Mouse (Mus musculus) myocyte (in vitro differentiated cells): ENCODE results near the gene Clk4. TPM values are rescaled to one million over a fixed set of nuclear protein-coding genes. Genes with fewer than 3 reads are reported as not detected.

Experiments
- H3K27me3 ChIP-seq: one replicate; pipeline ENCODE4 v1.6.1; 2011; ENCODE audit not compliant: control insufficient read depth, insufficient read depth, insufficient read length
- H3K36me3 ChIP-seq: one replicate; pipeline ENCODE4 v1.6.1; 2011; ENCODE audit not compliant: control insufficient read depth, insufficient read depth
- H3K4me2 ChIP-seq: one replicate; pipeline ENCODE4 v1.6.1; 2011; ENCODE audit warnings: low read depth, control low read depth
- H3K4me3 ChIP-seq: one replicate; pipeline ENCODE4 v1.5.1; 2011; ENCODE audit warnings: mild to moderate bottlenecking, control low read depth, moderate library complexity
- H3K79me2 ChIP-seq: one replicate; pipeline ENCODE4 v1.6.1; 2011; ENCODE audit not compliant: control insufficient read depth, insufficient read depth
- H3ac ChIP-seq: one replicate; pipeline ENCODE4 v1.6.1; 2011; ENCODE audit not compliant: control insufficient read depth, insufficient read length
- CEBPB ChIP-seq: IDR thresholded peaks from 2 replicates; pipeline ENCODE4 v1.6.1; 2011; ENCODE audit warnings: mild to moderate bottlenecking, moderate library complexity; ENCODE audit not compliant: poor library complexity, insufficient read depth, severe bottlenecking
- E2F4 ChIP-seq: IDR thresholded peaks from one replicate; pipeline ENCODE4 v1.6.1; 2011; ENCODE audit warnings: mild to moderate bottlenecking, control low read depth, moderate library complexity; ENCODE audit not compliant: insufficient read depth
- MAX ChIP-seq: IDR thresholded peaks from one replicate; pipeline ENCODE4 v1.6.1; 2011; ENCODE audit warnings: low read depth, mild to moderate bottlenecking, control low read depth
- MYOD1 ChIP-seq, 3 experiments: IDR thresholded peaks; one replicate each; pipeline ENCODE4 v1.6.1; 2011; ENCODE audit warnings: control low read depth in 2 of 3, low read depth in 2 of 3, mild to moderate bottlenecking in 2 of 3, moderate library complexity in 1 of 3; ENCODE audit not compliant: insufficient read length in 2 of 3, control insufficient read depth in 1 of 3
- MYOG ChIP-seq, 3 experiments: IDR thresholded peaks; one replicate each; pipeline ENCODE4 v1.6.1; 2011; ENCODE audit warnings: control low read depth in 2 of 3, low read depth in 2 of 3, mild to moderate bottlenecking in 2 of 3; ENCODE audit not compliant: insufficient read length in 2 of 3, control insufficient read depth in 1 of 3, insufficient read depth in 1 of 3
- POLR2A ChIP-seq: IDR thresholded peaks from one replicate; pipeline ENCODE4 v1.6.1; 2011; ENCODE audit warnings: low read depth, mild to moderate bottlenecking, control low read depth, moderate library complexity; ENCODE audit not compliant: insufficient read length
- POLR2AphosphoS2 ChIP-seq: IDR thresholded peaks from one replicate; pipeline ENCODE4 v1.6.1; 2011; ENCODE audit warnings: low read depth, control low read depth; ENCODE audit not compliant: insufficient read length
- REST ChIP-seq: IDR thresholded peaks from one replicate; pipeline ENCODE4 v1.6.1; 2011; ENCODE audit warnings: mild to moderate bottlenecking, control low read depth, moderate library complexity; ENCODE audit not compliant: insufficient read depth, insufficient read length
- SRF ChIP-seq: IDR thresholded peaks from one replicate; pipeline ENCODE4 v1.6.1; 2011; ENCODE audit warnings: low read depth; ENCODE audit not compliant: control insufficient read depth, insufficient read length
- TCF12 ChIP-seq: IDR thresholded peaks from one replicate; pipeline ENCODE4 v1.6.1; 2011; ENCODE audit warnings: mild to moderate bottlenecking, control low read depth; ENCODE audit not compliant: poor library complexity, insufficient read depth, severe bottlenecking
- TCF3 ChIP-seq: IDR thresholded peaks from one replicate; pipeline ENCODE4 v1.6.1; 2011; ENCODE audit warnings: low read depth, control low read depth; ENCODE audit not compliant: insufficient read length
- USF1 ChIP-seq: IDR thresholded peaks from one replicate; pipeline ENCODE4 v1.6.1; 2011; ENCODE audit warnings: low read depth, mild to moderate bottlenecking, control low read depth, moderate library complexity
- polyA plus RNA-seq: library from polyadenylated mRNA; unstranded; fragments of >200 nt; fragmentation: generic; extraction: Trizol; gene quantifications from one replicate; pipeline ENCODE4 v1.2.1, GENCODE M21; 2012; ENCODE audit warnings: missing spikeins

Gene Clk4
- polyA plus RNA-seq, 1 experiment, result 12.4 TPM

- Histone ChIP-seq H3K4me2 (no peak overlapping the region), H3K4me3 (no peak overlapping the region), H3K27me3 (peaks cover 12% of the 10 kb centered on the region), H3ac (no peak overlapping the region), H3K79me2 (no peaks in the 10 kb centered on the region), H3K36me3 (no peaks in the 10 kb centered on the region)
- TF ChIP-seq REST (no peak), TCF12 (no peak), POLR2AphosphoS2 (no peak), MYOD1 (IDR thresholded peaks at IDR 0.05; ENCODE audit: control insufficient read depth in 1 of 3, insufficient read length in 2 of 3, low read depth in 2 of 3) (no peak), CEBPB (no peak), SRF (no peak), POLR2A (no peak), E2F4 (no peak), TCF3 (no peak), MAX (no peak)
Observed at GRCm38 (mm10) chr11:51308306-51308705, 46.8 kb downstream of the Clk4 start.

- H3K27me3 ChIP-seq, result peaks cover 3% of the 10 kb centered on the region
- H3K4me2 ChIP-seq, result no peak overlapping the region
- H3K4me3 ChIP-seq, result no peak overlapping the region
- H3ac ChIP-seq, result no peak overlapping the region
- TF ChIP-seq CEBPB (no peak), TCF3 (no peak), USF1 (no peak), MYOD1 (IDR thresholded peaks at IDR 0.05; ENCODE audit: control insufficient read depth in 1 of 3, insufficient read length in 2 of 3, low read depth in 2 of 3) (no peak), SRF (no peak), E2F4 (no peak), POLR2A (no peak), MYOG (IDR thresholded peaks at IDR 0.05; ENCODE audit: control insufficient read depth in 1 of 3, insufficient read depth in 1 of 3, insufficient read length in 2 of 3, low read depth in 2 of 3) (no peak), TCF12 (no peak), POLR2AphosphoS2 (no peak), REST (no peak), MAX (no peak)
- no peaks in the 10 kb centered on the region for H3K36me3 ChIP-seq
- no peaks in the 10 kb centered on the region for H3K79me2 ChIP-seq
Observed at GRCm38 (mm10) chr11:51311846-51312245, 50.3 kb downstream of the Clk4 start.

- no peaks in the 10 kb centered on the region for H3K36me3 ChIP-seq
- H3K79me2 ChIP-seq, result no peaks in the 10 kb centered on the region
- H3ac ChIP-seq, result no peak overlapping the region
- no peak overlapping the region for H3K4me3 ChIP-seq
- peaks cover 2% of the 10 kb centered on the region for H3K27me3 ChIP-seq
- TF ChIP-seq USF1 (no peak), MYOG (IDR thresholded peaks at IDR 0.05; ENCODE audit: control insufficient read depth in 1 of 3, insufficient read depth in 1 of 3, insufficient read length in 2 of 3, low read depth in 2 of 3) (no peak), SRF (no peak), MAX (no peak), E2F4 (no peak)
- no peak overlapping the region for H3K4me2 ChIP-seq
Observed at GRCm38 (mm10) chr11:51315991-51316810, 54.7 kb downstream of the Clk4 start.

- H3K79me2 ChIP-seq, result no peaks in the 10 kb centered on the region
- no peak for TF ChIP-seq TCF3
- H3ac ChIP-seq, result no peak overlapping the region
- H3K4me3 ChIP-seq, result no peak overlapping the region
- peaks cover 8% of the 10 kb centered on the region for H3K27me3 ChIP-seq
- H3K4me2 ChIP-seq, result no peak overlapping the region
- H3K36me3 ChIP-seq, result no peaks in the 10 kb centered on the region
Observed at GRCm38 (mm10) chr11:51320609-51321008, 59.1 kb downstream of the Clk4 start.

GRCm38 (mm10) chr11:51326908-51327307 is 65.4 kb downstream of the Clk4 start:
- TF ChIP-seq MYOD1 (IDR thresholded peaks at IDR 0.05; ENCODE audit: control insufficient read depth in 1 of 3, insufficient read length in 2 of 3, low read depth in 2 of 3), result no peak
- no peak for TF ChIP-seq MAX
- TF ChIP-seq TCF3, result no peak
- no peak for TF ChIP-seq CEBPB
- no peak for TF ChIP-seq REST
- no peak for TF ChIP-seq TCF12
- TF ChIP-seq MYOG (IDR thresholded peaks at IDR 0.05; ENCODE audit: control insufficient read depth in 1 of 3, insufficient read depth in 1 of 3, insufficient read length in 2 of 3, low read depth in 2 of 3), result no peak
- no peak for TF ChIP-seq E2F4
- TF ChIP-seq SRF, result no peak
- no peak for TF ChIP-seq POLR2A
- no peak for TF ChIP-seq USF1
- TF ChIP-seq POLR2AphosphoS2, result no peak

More at GRCm38 (mm10) chr11:51326908-51327307, 65.4 kb downstream of the Clk4 start:
- Histone ChIP-seq H3K36me3 (no peaks in the 10 kb centered on the region), H3K4me3 (no peak overlapping the region), H3K27me3 (peaks cover 8% of the 10 kb centered on the region), H3K4me2 (no peak overlapping the region), H3ac (no peak overlapping the region), H3K79me2 (no peaks in the 10 kb centered on the region)
